ENCODE assay signal across 12 mouse cellular contexts in the genomic region with DNA sequence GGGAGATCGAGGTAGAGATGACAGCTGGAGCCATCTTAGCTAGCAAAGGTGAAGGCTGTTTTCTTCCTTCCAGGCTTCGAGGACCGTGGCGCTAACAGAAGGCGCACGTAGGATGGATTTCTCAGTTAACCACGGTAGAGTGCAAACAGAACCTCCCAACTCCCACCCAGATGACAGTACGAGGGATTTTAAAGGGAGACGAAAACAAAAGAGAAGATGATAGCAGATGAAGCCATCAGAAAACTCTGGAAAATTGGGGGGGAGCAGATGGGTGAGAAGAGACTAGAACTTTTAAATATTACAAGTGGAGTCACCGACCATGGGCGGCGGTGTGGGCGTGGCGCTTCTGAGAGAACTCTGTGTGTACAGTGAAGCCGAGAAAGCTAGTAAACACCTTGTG.
DNase-seq lines count a peak whose midpoint lies in the region; ATAC-seq and TF ChIP-seq lines count a peak whose summit lies in the region.
"Had no signal": no experiment of that assay in that cellular context is flagged by ENCODE, and none has a peak within 500 bp of the region (broad histone marks: within the 10 kb centered on the region; RNA-seq: fewer than 3 reads in every experiment).

No protein-coding gene starts in this region.

- H3K9ac ChIP-seq in intestine, embryonic 15.5 days = no peak overlapping the region
- no peak overlapping the region for H3K9ac ChIP-seq in intestine, postnatal 0 days (ENCODE audit: low read depth, low read length)
- H3K9ac ChIP-seq in hindbrain, embryonic 11.5 days (ENCODE audit: low read depth, low read length) = no peak overlapping the region; the same call in 1 of the 2 replicates
- H3K9ac ChIP-seq in midbrain, embryonic 12.5 days (replicated peaks) = peak overlapping the region; percentile 37

- DNase-seq in brain, embryonic 14.5 days (ENCODE audit: low read depth) = peak; percentile 51
- DNase-seq in hindbrain, embryonic 11.5 days (ENCODE audit: low spot score) = no peak
- DNase-seq in gastrocnemius, adult 8-10 months (ENCODE audit: low spot score in 2 of 2) = no peak
- DNase-seq in urinary bladder, adult 18-20 months (ENCODE audit: low spot score in 2 of 2) = no peak
- no peak for DNase-seq in spleen, adult 12 weeks (ENCODE audit: low spot score)
- DNase-seq: B cell, adult 2 months; gastrocnemius, postnatal 36 days; lung, postnatal 10 days had no signal

- ATAC-seq in intestine, embryonic 15.5 days = no peak
- no peak for ATAC-seq in intestine, postnatal 0 days
- no peak for ATAC-seq in hindbrain, embryonic 11.5 days (ENCODE audit: low FRiP score)
- ATAC-seq in midbrain, embryonic 12.5 days (ENCODE audit: low FRiP score, low read depth) = no peak

- no peaks in the 10 kb centered on the region for H3K9me3 ChIP-seq in intestine, embryonic 15.5 days
- H3K9me3 ChIP-seq in intestine, postnatal 0 days (ENCODE audit: control insufficient read depth) = no peaks in the 10 kb centered on the region
- H3K9me3 ChIP-seq in hindbrain, embryonic 11.5 days (ENCODE audit: control insufficient read depth, low read length) = no peaks in the 10 kb centered on the region
- no peaks in the 10 kb centered on the region for H3K9me3 ChIP-seq in midbrain, embryonic 12.5 days
- H3K9me3 ChIP-seq: limb, embryonic 10.5 days had no signal

- no peak for TF ChIP-seq POLR2A in brain, embryonic 14.5 days (IDR thresholded peaks at IDR 0.05; ENCODE audit: borderline replicate concordance, extremely low read depth, insufficient read depth, insufficient read length, poor library complexity, severe bottlenecking)

- no peak overlapping the region for H3K27ac ChIP-seq in intestine, embryonic 15.5 days
- H3K27ac ChIP-seq in intestine, postnatal 0 days (ENCODE audit: low read depth, low read length) = no peak overlapping the region
- H3K27ac ChIP-seq in hindbrain, embryonic 11.5 days (ENCODE audit: low read depth, low read length) = peak overlapping the region; percentile 70; the same call in 1 of the 2 replicates
- peak overlapping the region; percentile 91 for H3K27ac ChIP-seq in midbrain, embryonic 12.5 days (replicated peaks)
- H3K27ac ChIP-seq: limb, embryonic 10.5 days had no signal

- 86% methylated on average over 15 of the region's 15 CpGs for WGBS in intestine, embryonic 15.5 days
- WGBS in intestine, postnatal 0 days = 76% methylated on average over 15 of the region's 15 CpGs
- WGBS in hindbrain, embryonic 11.5 days = 91% methylated on average over 15 of the region's 15 CpGs
- 86% methylated on average over 15 of the region's 15 CpGs for WGBS in midbrain, embryonic 12.5 days

- H3K4me2 ChIP-seq in intestine, embryonic 15.5 days (replicated peaks) = 0 out of 2 replicates have a peak overlapping the region, but pooled peaks have one; percentile 1
- H3K4me2 ChIP-seq in intestine, postnatal 0 days (replicated peaks; ENCODE audit: low read depth) = no peak overlapping the region
- no peak overlapping the region for H3K4me2 ChIP-seq in hindbrain, embryonic 11.5 days (replicated peaks; ENCODE audit: low read depth, low read length)
- peak overlapping the region; percentile 57 for H3K4me2 ChIP-seq in midbrain, embryonic 12.5 days (replicated peaks)

- H3K4me1 ChIP-seq in intestine, embryonic 15.5 days (replicated peaks) = 0 out of 2 replicates have a peak, but pooled peaks cover 11% of the 10 kb centered on the region
- 0 out of 2 replicates have a peak, but pooled peaks cover 11% of the 10 kb centered on the region for H3K4me1 ChIP-seq in intestine, postnatal 0 days (replicated peaks; ENCODE audit: control insufficient read depth, insufficient read depth, low read length)
- H3K4me1 ChIP-seq in hindbrain, embryonic 11.5 days (replicated peaks; ENCODE audit: control insufficient read depth, insufficient read depth, low read length) = peaks cover 18% of the 10 kb centered on the region
- H3K4me1 ChIP-seq in midbrain, embryonic 12.5 days = peaks cover 70% of the 10 kb centered on the region

- H3K4me3 ChIP-seq in intestine, embryonic 15.5 days (replicated peaks) = no peak overlapping the region
- no peak overlapping the region for H3K4me3 ChIP-seq in intestine, postnatal 0 days (ENCODE audit: low read depth, low read length)
- H3K4me3 ChIP-seq in hindbrain, embryonic 11.5 days (ENCODE audit: low read depth, low read length) = no peak overlapping the region
- H3K4me3 ChIP-seq in midbrain, embryonic 12.5 days = no peak overlapping the region
- H3K4me3 ChIP-seq: limb, embryonic 10.5 days had no signal

- no peak for TF ChIP-seq CTCF in intestine, postnatal 0 days (IDR thresholded peaks at IDR 0.05; ENCODE audit: low read depth)
- TF ChIP-seq CTCF in brain, embryonic 14.5 days (IDR thresholded peaks at IDR 0.05; ENCODE audit: borderline replicate concordance, extremely low read depth, insufficient read depth, insufficient read length) = no peak

- no peaks in the 10 kb centered on the region for H3K36me3 ChIP-seq in intestine, embryonic 15.5 days
- H3K36me3 ChIP-seq in intestine, postnatal 0 days (ENCODE audit: control insufficient read depth, insufficient read depth) = no peaks in the 10 kb centered on the region
- H3K36me3 ChIP-seq in hindbrain, embryonic 11.5 days (ENCODE audit: control insufficient read depth, insufficient read depth, low read length) = no peaks in the 10 kb centered on the region
- no peaks in the 10 kb centered on the region for H3K36me3 ChIP-seq in midbrain, embryonic 12.5 days
- H3K36me3 ChIP-seq: limb, embryonic 10.5 days had no signal

- H3K27me3 ChIP-seq in intestine, embryonic 15.5 days (replicated peaks) = no peaks in the 10 kb centered on the region
- H3K27me3 ChIP-seq in intestine, postnatal 0 days (replicated peaks; ENCODE audit: control insufficient read depth, insufficient read depth, low read length) = no peaks in the 10 kb centered on the region
- H3K27me3 ChIP-seq in hindbrain, embryonic 11.5 days (ENCODE audit: control insufficient read depth, insufficient read depth, low read length) = no peaks in the 10 kb centered on the region
- no peaks in the 10 kb centered on the region for H3K27me3 ChIP-seq in midbrain, embryonic 12.5 days

Comparison
In these comparisons a context has a peak if more than half of its experiments do, and no peak if none do; other contexts are left out.
1. H3K4me2 ChIP-seq: peak in intestine, embryonic 15.5 days (single experiment) and midbrain, embryonic 12.5 days (single experiment); none in intestine, postnatal 0 days (single experiment) and hindbrain, embryonic 11.5 days (single experiment).
2. H3K27ac ChIP-seq: peak in hindbrain, embryonic 11.5 days (single experiment) and midbrain, embryonic 12.5 days (single experiment); none in intestine, embryonic 15.5 days (single experiment) and intestine, postnatal 0 days (single experiment).